Mouse (Mus musculus): ENCODE measurements around the gene Olfr446. TPM values are rescaled to one million over a fixed set of nuclear protein-coding genes. Genes with fewer than 3 reads are reported as not detected.

Gene Olfr446
- not detected in 2 replicates for polyA plus RNA-seq (2012; rRNA removed)

DNA sequence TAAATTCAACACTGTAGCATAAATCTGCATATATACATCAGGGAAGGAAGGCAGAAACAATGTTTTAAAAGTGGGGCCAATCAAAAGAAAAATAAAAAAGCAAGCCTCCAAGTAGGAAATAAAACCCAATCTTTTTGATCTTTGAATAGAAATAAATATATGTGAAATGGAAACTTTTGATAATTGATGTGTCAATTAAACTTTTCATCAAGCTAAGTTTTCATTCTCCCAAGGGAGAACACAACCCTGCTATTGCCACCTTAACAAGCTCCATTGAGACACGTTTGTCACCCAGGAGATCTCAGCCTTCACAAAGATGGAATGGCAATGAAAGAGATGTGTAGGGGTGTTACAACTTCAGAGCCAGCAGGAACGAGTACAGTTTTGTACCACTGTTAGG, at the start of gene Olfr446:
Olfr446 (plus strand) TSS at position 301 of the 400 bp plus-strand sequence.

DNA sequence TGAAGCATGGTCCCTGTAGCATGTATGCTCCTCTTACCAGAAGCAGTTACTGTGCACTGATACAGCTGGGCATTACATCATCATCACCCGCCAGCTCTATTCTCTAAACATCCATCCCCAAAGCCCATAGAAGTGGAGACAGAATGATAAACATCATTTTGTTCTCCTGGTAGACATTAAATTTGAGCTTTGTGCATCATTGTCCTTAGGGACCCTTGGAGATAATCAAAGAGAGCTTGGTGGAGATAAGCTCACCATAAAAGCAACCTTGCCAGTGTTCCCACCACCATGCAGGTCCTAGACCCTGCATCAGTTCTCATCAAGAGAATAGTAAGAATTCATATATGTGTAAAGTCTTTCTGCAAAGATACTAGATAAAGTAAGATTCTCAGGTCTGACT, 31.0 kb upstream of the Olfr446 start, which contains the start of gene Olfr448:
Olfr448 (plus strand) TSS at position 301 of the 400 bp plus-strand sequence.

DNA sequence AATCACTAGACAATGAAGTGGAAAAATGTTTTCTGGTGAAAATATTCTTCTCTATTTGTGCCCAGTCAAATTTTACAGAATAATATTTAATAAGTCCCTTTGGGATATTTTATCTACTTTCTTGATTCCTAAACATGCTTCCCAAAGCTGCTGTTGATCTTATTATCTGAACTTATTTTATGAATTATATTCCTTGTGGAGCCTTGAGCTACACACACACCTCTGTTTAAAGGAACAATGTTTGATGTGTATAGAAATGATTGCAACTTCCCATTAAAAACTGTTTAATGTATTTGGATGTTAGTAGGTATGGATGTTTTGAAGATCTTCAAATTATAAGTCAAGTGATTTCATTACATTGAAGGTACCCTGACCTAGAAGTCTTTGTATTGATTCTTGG, 12.6 kb upstream of the Olfr446 start, which contains the start of gene Olfr447:
Olfr447 (plus strand) TSS at position 301 of the 400 bp plus-strand sequence.

DNA sequence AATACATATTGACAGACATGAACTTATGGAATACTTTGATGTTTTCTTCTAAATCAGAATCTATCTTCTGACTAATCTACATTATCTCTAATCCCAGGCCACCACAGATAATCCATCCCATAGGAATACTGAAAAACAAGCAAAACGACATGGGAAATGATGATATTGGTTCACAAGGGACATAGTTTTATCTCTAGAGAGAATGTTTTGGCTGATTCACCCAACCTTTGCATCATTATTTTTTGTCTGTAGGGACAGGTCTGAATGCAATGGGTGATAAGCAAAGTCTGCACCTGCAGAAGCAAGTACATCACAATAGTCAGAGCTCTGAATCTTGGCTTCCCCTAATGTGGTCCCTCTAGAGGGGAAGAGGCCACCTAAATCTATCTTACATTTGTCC, 27.6 kb downstream of the Olfr446 start, which contains the start of gene Olfr444:
Olfr444 (plus strand) TSS at position 301 of the 400 bp plus-strand sequence.

Other genes starting within 250 kb of the Olfr446 start
- 138 and 142 TPM in 2 replicates for gene Tcaf1, start 211.3 kb upstream of the Olfr446 start, polyA plus RNA-seq (2012; rRNA removed)
- not detected in 2 replicates for gene Olfr453, start 182.0 kb upstream of the Olfr446 start, polyA plus RNA-seq (2012; rRNA removed)
- not detected in 2 replicates for gene Olfr38, start 165.0 kb upstream of the Olfr446 start, polyA plus RNA-seq (2012; rRNA removed)
- not detected in 2 replicates for gene Olfr452, start 136.3 kb upstream of the Olfr446 start, polyA plus RNA-seq (2012; rRNA removed)
- not detected in 2 replicates for gene Olfr450, start 109.4 kb upstream of the Olfr446 start, polyA plus RNA-seq (2012; rRNA removed)
- not detected in 2 replicates for gene Olfr449, start 87.0 kb upstream of the Olfr446 start, polyA plus RNA-seq (2012; rRNA removed)
- gene Olfr448, start 30.9 kb upstream of the Olfr446 start, polyA plus RNA-seq (2012; rRNA removed) = not detected in 2 replicates
- gene Olfr447, start 12.5 kb upstream of the Olfr446 start, polyA plus RNA-seq (2012; rRNA removed) = not detected in 2 replicates
- gene Olfr444, start 27.7 kb downstream of the Olfr446 start, polyA plus RNA-seq (2012; rRNA removed) = not detected in 2 replicates
- gene Olfr441, start 185.0 kb downstream of the Olfr446 start, polyA plus RNA-seq (2012; rRNA removed) = not detected in 2 replicates
- not detected in 2 replicates for gene Olfr237-ps1, start 225.2 kb downstream of the Olfr446 start, polyA plus RNA-seq (2012; rRNA removed)
- gene Olfr437, start 241.9 kb downstream of the Olfr446 start, polyA plus RNA-seq (2012; rRNA removed) = not detected in 2 replicates